Mouse (Mus musculus) kidney, postnatal 14 days (tissue): ENCODE measurements around the gene Myh6.
"Not testable (repeated sequence)": the region's sequence is repeated elsewhere in the genome, so short reads cannot be mapped to it uniquely, and the experiment has no call there.

Source experiments
- DNase-seq: peaks from one replicate; pipeline ENCODE4 v3.0.0; 2022; ENCODE audit warnings: mixed read lengths

Gene Myh6

GRCm38 (mm10) chr14:54994136-54994868 lies 27.6 kb upstream of the Myh6 start, which contains the start of gene Myh7:
Myh7 (minus strand) TSS chr14:54994626.
- no peak for DNase-seq

GRCm38 (mm10) chr14:54993636-54994035 lies 26.9 kb upstream of the Myh6 start:
- no peak for DNase-seq

- DNase-seq, result no peak
Measured at GRCm38 (mm10) chr14:54992196-54992595, 25.5 kb upstream of the Myh6 start.

- DNase-seq, result no peak
Measured at GRCm38 (mm10) chr14:54989886-54990441, 23.2 kb upstream of the Myh6 start.

DNA sequence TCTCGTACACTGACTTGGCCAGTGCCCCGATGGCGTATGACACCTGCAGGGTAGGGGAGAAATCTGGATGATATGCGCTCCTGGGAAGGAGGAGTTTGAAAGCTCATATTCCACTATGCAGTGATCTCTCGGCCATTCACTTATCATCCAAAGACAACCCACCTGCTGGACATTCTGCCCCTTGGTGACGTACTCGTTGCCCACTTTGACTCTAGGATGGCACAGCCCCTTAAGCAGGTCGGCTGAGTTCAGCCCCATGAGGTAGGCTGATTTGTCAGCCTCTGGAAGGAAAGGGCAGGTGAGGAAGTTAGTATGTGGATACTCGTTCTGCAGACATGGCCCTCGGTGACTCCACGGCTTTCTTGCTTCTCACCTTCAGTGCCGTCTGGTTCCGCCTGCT lies 22.2 kb upstream of the Myh6 start:
- no peak for DNase-seq

DNA sequence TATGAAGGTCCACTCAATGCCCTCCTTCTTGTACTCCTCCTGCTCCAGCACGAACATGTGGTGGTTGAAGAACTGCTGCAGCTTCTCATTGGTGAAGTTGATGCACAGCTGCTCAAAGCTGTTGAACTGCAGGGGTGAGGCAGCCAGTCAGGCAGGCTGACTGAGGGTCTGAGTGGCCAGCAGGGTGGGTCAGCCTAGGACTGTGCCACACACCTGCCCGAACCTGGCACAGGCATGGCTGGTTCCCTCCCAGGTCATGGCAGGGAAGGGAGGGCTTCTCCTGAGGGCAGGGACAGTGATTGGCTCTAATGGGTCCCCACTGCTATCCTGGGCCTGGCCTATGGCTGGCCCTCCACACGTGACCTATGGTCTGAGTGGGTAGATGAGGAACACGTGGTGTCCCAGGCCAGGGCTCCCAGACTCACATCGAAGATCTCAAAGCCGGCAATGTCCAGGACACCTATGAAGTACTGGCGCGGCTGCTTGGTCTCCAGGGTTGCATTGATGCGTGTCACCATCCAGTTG lies 21.7 kb upstream of the Myh6 start:
- not testable (repeated sequence) for DNase-seq

DNA sequence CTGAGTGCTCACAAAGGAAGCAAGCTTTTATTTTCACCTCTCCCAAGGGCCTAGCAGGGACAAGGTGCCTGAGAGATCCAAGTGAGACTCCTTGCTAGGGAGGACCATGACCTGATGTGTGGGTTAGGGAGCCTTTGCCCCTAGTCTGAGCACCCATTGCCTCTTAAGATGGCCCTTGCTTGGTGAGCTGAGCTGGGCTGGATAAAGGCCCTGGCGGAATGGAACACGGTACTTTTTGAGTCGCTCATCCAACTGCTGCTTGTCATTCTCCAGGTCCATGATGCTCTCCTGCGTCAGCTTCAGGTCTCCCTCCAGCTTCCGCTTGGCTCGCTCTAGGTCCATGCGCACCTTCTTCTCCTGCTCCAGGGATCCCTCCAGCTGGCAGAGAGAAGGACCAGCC lies 15.2 kb upstream of the Myh6 start:
- no peak for DNase-seq

DNA sequence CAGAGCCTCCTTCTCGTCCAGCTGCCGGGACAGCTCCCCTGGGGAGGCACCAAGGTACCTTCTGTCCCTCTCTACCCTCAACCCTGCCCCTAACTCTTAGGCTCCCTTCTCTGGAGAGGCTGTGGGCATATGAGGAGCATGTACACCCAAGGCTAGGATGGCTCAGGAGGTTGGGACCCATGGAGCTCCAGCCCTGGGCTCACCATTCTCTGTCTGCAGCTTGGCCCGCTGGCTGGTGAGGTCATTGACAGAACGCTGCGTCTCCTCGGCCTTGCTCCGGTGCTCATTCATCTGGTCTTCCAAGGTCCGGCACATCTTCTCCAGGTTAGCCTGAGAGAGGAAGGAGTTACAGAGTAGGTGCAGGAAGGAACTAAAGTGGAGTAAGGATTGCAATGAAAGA lies 11.9 kb upstream of the Myh6 start:
- DNase-seq, result no peak

GRCm38 (mm10) chr14:54976633-54977032 lies 9.9 kb upstream of the Myh6 start, which contains the start of gene Gm17428:
Gm17428 (plus strand) TSS chr14:54976933.
- DNase-seq, result no peak

DNA sequence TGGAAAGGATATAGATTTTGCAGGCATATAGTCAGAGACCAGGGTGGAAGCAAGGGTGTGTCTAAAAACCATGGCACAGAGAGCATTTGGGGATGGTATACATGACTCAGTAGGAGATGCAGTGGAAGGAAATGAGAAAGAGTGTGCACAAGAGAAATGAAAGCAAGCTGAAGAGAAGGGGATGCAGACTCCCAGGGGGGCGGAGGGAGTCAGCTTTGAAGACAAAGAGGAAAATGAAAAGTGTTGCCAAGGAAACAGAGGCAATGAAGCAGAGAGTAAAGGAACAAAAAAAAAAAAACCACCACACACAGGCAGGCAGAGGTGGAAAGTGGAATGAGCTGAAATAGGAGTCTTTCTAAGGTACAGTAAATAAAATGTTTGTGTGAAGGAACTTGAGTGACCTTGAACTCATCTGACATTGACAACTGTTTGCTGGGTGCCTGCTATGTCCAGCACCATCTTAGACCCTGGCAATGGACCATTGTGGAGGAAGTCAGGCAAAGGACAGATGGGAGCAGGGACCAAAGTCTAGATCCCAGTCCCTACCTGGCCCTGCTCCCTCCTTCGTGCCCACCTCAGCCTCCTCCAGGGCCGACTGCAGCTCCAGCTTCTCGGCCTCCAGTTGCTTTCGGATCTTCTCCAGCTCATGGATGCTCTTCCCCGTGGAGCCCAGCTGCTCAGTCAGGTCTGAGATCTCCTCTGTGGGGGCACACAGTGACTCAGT lies 7.5 kb upstream of the Myh6 start:
- DNase-seq, result no peak

GRCm38 (mm10) chr14:54972786-54973185 lies 6.1 kb upstream of the Myh6 start:
- DNase-seq, result not testable (repeated sequence)

DNA sequence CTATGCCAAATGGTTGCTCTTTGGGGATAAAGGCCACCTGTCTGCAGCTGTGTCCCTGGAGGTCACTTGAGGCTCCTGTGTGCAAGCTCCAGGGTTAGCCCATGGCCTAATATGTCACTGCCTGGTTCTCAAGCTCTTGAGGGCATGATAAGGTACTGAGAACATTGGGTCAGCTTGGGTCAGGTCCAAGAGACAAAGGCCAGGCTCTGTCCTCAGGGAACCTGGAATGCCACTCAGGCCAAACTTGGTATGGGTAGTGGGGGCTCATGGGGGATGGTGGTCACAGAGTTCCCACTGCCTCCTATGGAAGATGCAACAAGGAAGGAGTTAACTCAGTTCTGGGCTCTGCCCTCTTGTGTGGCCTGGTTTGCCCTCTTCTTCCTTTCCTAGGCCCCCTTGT lies 1.6 kb upstream of the Myh6 start:
- no peak for DNase-seq

- DNase-seq, result no peak
Measured at GRCm38 (mm10) chr14:54967874-54968273, 1.1 kb upstream of the Myh6 start.

DNA sequence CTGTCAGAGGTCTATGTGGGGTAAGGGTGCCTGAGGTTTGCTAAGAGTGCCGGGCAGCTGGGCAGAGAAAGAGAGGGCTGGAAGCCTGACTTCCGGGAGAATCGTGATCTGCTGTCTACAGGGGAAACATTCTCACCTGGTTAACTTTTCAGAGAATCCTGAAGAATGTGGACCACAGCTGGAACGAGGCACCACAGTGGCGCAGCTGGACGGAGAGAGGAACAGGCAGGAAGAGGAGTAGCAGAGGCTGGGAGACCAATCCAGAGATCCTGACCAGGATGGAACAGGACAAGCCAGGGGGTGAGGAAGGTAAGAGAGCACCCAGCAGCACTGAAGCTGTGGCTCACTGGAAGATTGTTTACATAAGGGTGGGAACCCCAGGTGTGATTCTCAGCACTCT lies 1.1 kb downstream of the Myh6 start:
- DNase-seq, result no peak

- DNase-seq, result no peak
Measured at GRCm38 (mm10) chr14:54965044-54965443, 1.7 kb downstream of the Myh6 start.

DNA sequence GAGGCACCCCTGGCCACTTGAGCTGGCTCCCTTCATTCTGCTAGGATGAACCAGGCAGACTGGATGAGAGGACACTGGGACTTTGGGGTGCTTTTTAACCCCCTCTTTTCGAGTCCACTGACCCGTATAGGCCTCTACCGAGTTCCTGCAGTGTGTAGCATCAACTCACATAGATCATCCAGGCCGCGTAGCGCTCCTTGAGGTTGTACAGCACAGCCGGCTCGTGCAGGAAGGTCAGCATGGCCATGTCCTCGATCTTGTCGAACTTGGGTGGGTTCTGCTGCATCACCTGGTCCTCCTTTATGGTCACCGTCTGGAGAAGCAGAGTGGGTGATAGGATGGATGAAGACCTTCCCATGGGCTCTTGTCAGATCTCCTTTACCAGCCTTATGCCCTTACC lies 3.0 kb downstream of the Myh6 start:
- DNase-seq, result no peak

DNA sequence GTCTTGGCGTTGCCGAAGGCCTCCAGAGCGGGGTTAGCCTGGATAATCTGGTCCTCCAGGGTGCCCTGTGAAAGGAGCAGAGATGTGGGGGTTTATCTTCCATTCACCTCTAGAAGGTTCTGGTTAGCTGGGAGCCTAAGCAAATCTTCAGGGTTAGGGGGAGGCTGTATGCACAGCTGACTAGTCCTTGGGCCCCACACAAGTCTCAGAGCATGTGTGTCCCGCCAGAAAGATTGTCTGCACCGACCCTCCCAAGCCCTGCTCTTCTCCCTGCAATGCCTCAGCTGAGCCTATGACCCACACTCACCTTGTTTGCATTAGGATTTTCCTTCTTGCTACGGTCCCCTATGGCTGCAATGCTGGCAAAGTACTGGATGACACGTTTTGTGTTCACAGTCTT lies 4.0 kb downstream of the Myh6 start:
- no peak for DNase-seq

DNA sequence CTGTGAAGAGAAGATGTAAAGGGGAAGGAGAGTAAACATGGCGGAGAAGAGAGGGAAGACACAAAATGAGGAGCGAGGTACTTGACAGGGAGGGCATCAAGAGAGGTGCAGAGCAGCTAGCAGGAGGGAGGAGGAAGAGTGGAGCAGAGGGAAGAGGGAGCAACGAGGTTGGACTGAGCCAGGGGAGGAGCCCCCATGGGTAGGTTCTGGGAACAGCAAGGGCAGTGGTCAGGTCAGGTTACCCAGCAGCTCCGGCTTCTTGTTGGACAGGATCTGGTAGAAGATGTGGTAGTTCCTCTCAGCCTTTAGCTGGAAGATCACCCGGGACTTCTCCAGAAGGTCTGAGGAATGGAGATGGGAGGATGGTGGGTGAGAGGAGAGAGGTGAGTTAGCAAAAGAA lies 5.2 kb downstream of the Myh6 start:
- DNase-seq, result no peak

DNA sequence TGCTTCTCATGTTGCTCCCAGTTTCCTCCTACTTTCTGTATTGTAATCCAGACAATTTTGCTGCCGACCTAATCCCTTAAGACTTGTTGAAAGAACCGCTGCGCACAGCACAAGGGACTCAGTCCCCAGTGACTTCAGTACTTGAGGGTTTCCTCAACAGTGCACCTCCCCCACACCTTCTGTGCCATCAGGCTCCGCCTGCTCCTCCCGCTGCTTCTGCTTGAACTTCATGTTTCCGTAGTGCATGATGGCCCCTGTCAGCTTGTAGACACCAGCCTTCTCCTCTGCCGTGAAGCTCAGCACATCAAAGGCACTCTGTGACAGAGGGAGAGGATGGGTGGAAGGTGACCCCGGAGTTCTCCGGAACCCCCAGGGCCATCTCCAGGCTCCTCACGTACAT lies 6.0 kb downstream of the Myh6 start:
- no peak for DNase-seq

DNA sequence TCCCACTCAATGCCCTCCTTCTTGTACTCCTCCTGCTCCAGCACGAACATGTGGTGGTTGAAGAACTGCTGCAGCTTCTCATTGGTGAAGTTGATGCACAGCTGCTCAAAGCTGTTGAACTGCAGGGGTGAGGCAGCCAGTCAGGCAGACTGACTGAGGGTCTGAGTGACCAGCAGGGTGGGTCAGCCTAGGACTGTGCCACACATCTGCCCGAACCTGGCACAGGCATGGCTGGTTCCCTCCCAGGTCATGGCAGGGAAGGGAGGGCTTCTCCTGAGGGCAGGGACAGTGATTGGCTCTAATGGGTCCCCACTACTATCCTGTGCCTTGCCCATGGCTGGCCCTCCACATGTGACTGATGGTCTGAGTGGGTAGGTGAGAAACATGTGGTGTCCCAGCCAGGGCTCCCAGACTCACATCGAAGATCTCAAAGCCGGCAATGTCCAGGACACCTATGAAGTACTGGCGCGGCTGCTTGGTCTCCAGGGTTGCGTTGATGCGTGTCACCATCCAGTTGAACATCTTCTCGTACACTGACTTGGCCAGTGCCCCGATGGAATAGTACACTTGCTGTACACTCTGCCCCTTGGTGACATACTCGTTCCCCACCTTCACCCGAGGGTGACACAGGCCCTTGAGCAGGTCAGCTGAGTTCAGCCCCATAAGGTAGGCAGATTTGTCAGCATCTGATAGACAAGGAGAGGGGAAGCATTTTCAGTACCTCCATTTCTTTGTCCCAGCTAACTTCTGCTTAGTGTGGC lies 6.7 kb downstream of the Myh6 start:
- not testable (repeated sequence) for DNase-seq

DNA sequence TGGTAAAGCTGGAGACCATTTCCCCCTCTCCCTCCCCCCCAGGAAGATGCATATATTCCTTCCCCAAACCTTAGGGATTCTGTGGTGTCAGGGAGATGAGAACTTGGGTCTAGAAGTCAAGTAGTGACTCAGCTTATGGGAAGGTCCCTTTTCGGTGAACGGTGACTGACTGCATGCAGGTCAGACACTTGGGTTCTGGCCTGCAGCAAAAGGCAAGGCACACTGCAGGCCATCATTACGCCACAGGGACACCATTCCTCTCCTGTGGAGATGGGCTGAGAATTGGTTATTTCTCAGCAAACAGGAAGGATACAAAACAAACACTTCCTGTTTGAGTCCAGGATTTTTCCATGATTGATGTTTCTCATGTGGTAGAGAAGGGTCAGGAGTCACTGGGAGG lies 7.5 kb downstream of the Myh6 start:
- no peak for DNase-seq

- DNase-seq, result no peak
Measured at GRCm38 (mm10) chr14:54958503-54958902, 8.2 kb downstream of the Myh6 start.

GRCm38 (mm10) chr14:54956533-54956932 lies 10.2 kb downstream of the Myh6 start:
- no peak for DNase-seq
